Comparison of ENCODE assay signal across 8 mouse cellular contexts in the genomic region with DNA sequence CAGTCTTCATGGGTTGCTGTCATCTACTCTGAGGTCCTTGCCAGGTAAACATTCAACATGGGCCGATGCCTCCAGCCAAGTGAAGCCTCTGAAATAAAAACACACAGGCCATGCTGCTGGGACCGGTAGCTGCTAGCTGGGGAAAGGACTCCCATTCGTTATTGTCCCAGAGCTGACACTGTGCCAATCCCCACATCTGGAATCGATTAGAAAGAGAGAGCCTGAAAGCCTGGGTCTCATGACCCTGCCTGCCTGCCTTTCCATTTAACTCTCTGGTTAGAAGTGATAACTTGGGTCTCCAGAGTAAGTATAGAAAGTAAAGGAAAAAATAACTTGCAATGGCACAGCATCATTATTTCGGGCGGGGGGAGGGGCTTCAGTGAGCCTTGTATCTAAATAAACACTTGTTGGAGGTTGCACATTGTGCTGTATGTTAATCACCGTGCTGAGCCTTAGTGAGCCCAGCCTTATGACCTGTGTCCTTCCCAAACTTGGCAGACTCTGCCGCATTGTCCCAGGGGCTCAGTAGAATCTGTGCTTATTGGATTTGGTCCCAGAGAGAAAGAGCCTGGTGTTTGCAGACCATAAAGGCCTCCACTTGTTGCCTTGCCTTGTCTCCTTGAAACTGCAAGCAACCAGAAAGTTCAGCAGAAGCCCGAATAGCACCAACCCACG. TPM values are rescaled to one million over a fixed set of nuclear protein-coding genes. Genes with fewer than 3 reads are reported as not detected.
A peak's percentile ranks its signal among the peaks of the same experiment; 100 is the strongest.
DNase-seq lines count a peak whose midpoint lies in the region; ATAC-seq and TF ChIP-seq lines count a peak whose summit lies in the region.

No protein-coding gene starts in this region.

- 46% methylated on average over 10 of the region's 10 CpGs for WGBS in intestine, embryonic 16.5 days

- TF ChIP-seq POLR2A in myocyte (IDR thresholded peaks at IDR 0.05; ENCODE audit: insufficient read length, low read depth), result no peak

- no peak overlapping the region for H3K4me3 ChIP-seq in intestine, embryonic 16.5 days (ENCODE audit: low read length)
- H3K4me3 ChIP-seq in myocyte, result no peak overlapping the region

- H3K27ac ChIP-seq in intestine, embryonic 16.5 days (ENCODE audit: low read length), result peak overlapping the region; percentile 65

- peaks cover 45% of the 10 kb centered on the region for H3K4me1 ChIP-seq in intestine, embryonic 16.5 days (ENCODE audit: control insufficient read depth, insufficient read depth, low read length)

- H3K9me3 ChIP-seq in intestine, embryonic 16.5 days (ENCODE audit: control insufficient read depth, low read length), result no peaks in the 10 kb centered on the region

- no peak overlapping the region for H3K9ac ChIP-seq in intestine, embryonic 16.5 days (ENCODE audit: low read depth, low read length)

- H3ac ChIP-seq in myocyte (ENCODE audit: control insufficient read depth, insufficient read length), result no peak overlapping the region

- H3K36me3 ChIP-seq in intestine, embryonic 16.5 days (ENCODE audit: control insufficient read depth, insufficient read depth, low read length), result no peaks in the 10 kb centered on the region
- no peaks in the 10 kb centered on the region for H3K36me3 ChIP-seq in myocyte (ENCODE audit: control insufficient read depth, insufficient read depth)

- peak; percentile 62 to 83 for DNase-seq in adrenal gland, adult (ENCODE audit: inconsistent age in 2 of 2, low spot score in 1 of 2)
- DNase-seq in adrenal gland, adult 18-20 months (ENCODE audit: low spot score in 2 of 2), result no peak
- peak; percentile 92 for DNase-seq in NIH3T3 (ENCODE audit: low read depth)
- DNase-seq in gastrocnemius, adult 8-10 months (ENCODE audit: low spot score in 2 of 2), result peak; percentile 71 to 76
- DNase-seq in right cerebral cortex, postnatal 4 days, result no peak
- no peak for DNase-seq in spleen, postnatal 14 days (ENCODE audit: low spot score in 2 of 2)

- peak; percentile 34; the same call in 1 of the 2 replicates for ATAC-seq in intestine, embryonic 16.5 days

- no peak overlapping the region for H3K4me2 ChIP-seq in intestine, embryonic 16.5 days (ENCODE audit: low read depth, low read length)
- H3K4me2 ChIP-seq in myocyte (ENCODE audit: low read depth), result peak overlapping the region; percentile 63

- H3K27me3 ChIP-seq in intestine, embryonic 16.5 days (replicated peaks; ENCODE audit: control insufficient read depth, insufficient read depth, low read length), result no peaks in the 10 kb centered on the region
- no peaks in the 10 kb centered on the region for H3K27me3 ChIP-seq in myocyte (ENCODE audit: control insufficient read depth, insufficient read depth, insufficient read length)

- no peaks in the 10 kb centered on the region for H3K79me2 ChIP-seq in myocyte (ENCODE audit: control insufficient read depth, insufficient read depth)

TF ChIP-seq in myocyte, 11 proteins besides CTCF, POLR2A, EP300 and RAD21:
- TF ChIP-seq USF1 (IDR thresholded peaks at IDR 0.05; ENCODE audit: low read depth) (peak; percentile 21), E2F4 (IDR thresholded peaks at IDR 0.05; ENCODE audit: insufficient read depth) (no peak)

RNA-seq across cellular contexts. Expression of gene Tgfbi, which starts 9.0 kb away (rescaled TPM):
- total RNA-seq in adrenal gland, adult 18-20 months (2021), result 10 to 100 TPM; 38.3 to 86.5 TPM
- total RNA-seq in gastrocnemius, adult 8-10 months (2022), result 10 to 100 TPM in 2 of 4 experiments, 1 to 10 TPM in 2; 3.8 to 15.6 (median 7.6) TPM
- polyA plus RNA-seq in intestine, embryonic 16.5 days (2015; fragmentation: Nextera tagmentation; extraction: Ambion mirVana), result 122 and 124 TPM in 2 replicates
- 1.8 TPM for polyA plus RNA-seq in myocyte (2012; fragmentation: generic; extraction: Trizol)

RNA-seq across cellular contexts. Expression of gene Lect2, which starts 52.1 kb away (rescaled TPM):
- not detected for total RNA-seq in adrenal gland, adult 18-20 months (2021)
- not detected for total RNA-seq in gastrocnemius, adult 8-10 months (2022)
- polyA plus RNA-seq in intestine, embryonic 16.5 days (2015; fragmentation: Nextera tagmentation; extraction: Ambion mirVana), result 10.3 and 15.4 TPM in 2 replicates
- polyA plus RNA-seq in myocyte (2012; fragmentation: generic; extraction: Trizol), result not detected

Comparison
In these comparisons a context has a peak if more than half of its experiments do, and no peak if none do; other contexts are left out.
1. DNase-seq: peak in adrenal gland, adult (2 of 2), NIH3T3 (single experiment) and gastrocnemius, adult 8-10 months (2 of 2); none in adrenal gland, adult 18-20 months (0 of 2), right cerebral cortex, postnatal 4 days (single experiment) and spleen, postnatal 14 days (0 of 2).